Mouse (Mus musculus): ENCODE data around the gene Xirp1. TPM values are rescaled to one million over a fixed set of nuclear protein-coding genes. Genes with fewer than 3 reads are reported as not detected.
A peak's percentile ranks its signal among the peaks of the same experiment; 100 is the strongest.

Gene Xirp1
- total and polyA plus RNA-seq, 3 experiments: 0.05 TPM; not detected in 2

DNA sequence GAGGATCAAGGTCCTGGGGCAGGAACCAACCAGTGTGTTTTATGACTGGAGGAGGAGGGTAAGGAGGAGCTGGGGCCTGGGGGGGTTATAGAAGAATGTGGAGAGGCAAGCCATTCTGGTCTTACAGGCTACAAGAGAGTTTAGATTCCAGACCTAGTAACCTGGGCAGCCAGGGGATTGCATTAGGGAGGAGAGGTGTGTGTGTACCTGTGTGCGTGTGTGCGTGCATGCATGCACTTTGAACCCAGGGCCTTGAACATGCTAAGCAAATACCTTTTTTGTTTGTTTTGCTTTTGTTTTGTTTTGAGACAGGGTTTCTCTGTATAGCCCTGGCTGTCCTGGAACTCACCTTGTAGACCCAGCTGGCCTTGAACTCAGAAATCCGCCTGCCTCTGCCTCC lies 13.5 kb downstream of the Xirp1 start:
- Histone ChIP-seq H3K4me3 (ENCODE audit: low read depth, low read length) (no peak overlapping the region), H3K27me3 (ENCODE audit: insufficient read depth, low read length) (peaks cover 32% of the 10 kb centered on the region), H3K4me1 (ENCODE audit: insufficient read depth, low read depth, low read length) (peaks cover 13% of the 10 kb centered on the region), H3K36me3 (replicated peaks) (no peaks in the 10 kb centered on the region), H3K9me3 (replicated peaks) (peaks cover 7% of the 10 kb centered on the region)
- no peak for DNase-seq (ENCODE audit: low spot score)
- TF ChIP-seq CTCF (IDR thresholded peaks at IDR 0.05; ENCODE audit: low read depth, low read length): no peak
- no peak for TF ChIP-seq GATA1 (IDR thresholded peaks at IDR 0.05; ENCODE audit: borderline replicate concordance, low read length)
- no peak for TF ChIP-seq POLR2AphosphoS5 (IDR thresholded peaks at IDR 0.05; ENCODE audit: insufficient replicate concordance, low read depth, low read length)
- TF ChIP-seq GATA2 (IDR thresholded peaks at IDR 0.05; ENCODE audit: borderline replicate concordance, low read depth, low read length): no peak
- no peak for TF ChIP-seq TAL1 (conservative IDR thresholded peaks at IDR 0.05; ENCODE audit: low read depth, low read length)
- ATAC-seq (ENCODE audit: extremely low read depth, insufficient number of reproducible peaks, low FRiP score, poor library complexity, severe bottlenecking): no peak

DNA sequence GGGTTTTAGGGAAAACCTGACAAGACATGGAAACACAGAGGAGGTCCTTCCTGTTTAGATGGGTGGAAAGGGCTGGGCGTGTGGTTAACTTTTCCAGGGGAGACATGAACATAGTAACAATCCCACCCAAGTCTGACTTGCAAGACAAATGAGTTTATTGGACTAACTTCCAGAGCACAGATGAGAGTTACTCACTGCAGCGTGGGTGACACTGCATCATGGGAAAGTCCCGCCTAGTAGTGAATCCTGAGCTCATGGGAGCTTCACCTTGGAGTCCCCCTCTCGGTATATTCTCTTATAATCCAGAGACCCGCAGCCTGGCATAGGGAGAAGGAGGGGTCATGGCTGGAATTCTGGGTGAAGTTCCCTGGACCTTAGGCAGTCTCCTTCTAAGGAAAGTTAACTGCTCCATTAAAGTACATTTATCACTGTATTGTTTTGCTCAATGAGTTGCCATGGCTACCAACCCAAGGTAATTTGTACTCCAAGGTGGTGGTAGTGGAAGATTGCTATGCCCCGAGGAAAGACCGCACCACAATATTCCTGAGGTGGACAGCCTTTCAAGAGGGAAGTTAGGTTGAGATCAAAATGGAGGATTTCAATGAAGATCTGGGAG lies 14.1 kb downstream of the Xirp1 start:
- no peak for TF ChIP-seq POLR2AphosphoS5 (IDR thresholded peaks at IDR 0.05; ENCODE audit: insufficient replicate concordance, low read depth, low read length)
- no peak for TF ChIP-seq TAL1 (conservative IDR thresholded peaks at IDR 0.05; ENCODE audit: low read depth, low read length)
- TF ChIP-seq GATA2 (IDR thresholded peaks at IDR 0.05; ENCODE audit: borderline replicate concordance, low read depth, low read length): no peak
- TF ChIP-seq GATA1 (IDR thresholded peaks at IDR 0.05; ENCODE audit: borderline replicate concordance, low read length): no peak
- no peak for TF ChIP-seq CTCF (IDR thresholded peaks at IDR 0.05; ENCODE audit: low read depth, low read length)
- Histone ChIP-seq H3K9me3 (replicated peaks) (peaks cover 7% of the 10 kb centered on the region), H3K27me3 (ENCODE audit: insufficient read depth, low read length) (peaks cover 27% of the 10 kb centered on the region), H3K4me1 (ENCODE audit: insufficient read depth, low read depth, low read length) (peaks cover 13% of the 10 kb centered on the region), H3K36me3 (replicated peaks) (no peaks in the 10 kb centered on the region), H3K4me3 (ENCODE audit: low read depth, low read length) (no peak overlapping the region)
- DNase-seq (ENCODE audit: low spot score): no peak
- ATAC-seq (ENCODE audit: extremely low read depth, insufficient number of reproducible peaks, low FRiP score, poor library complexity, severe bottlenecking): no peak

DNA sequence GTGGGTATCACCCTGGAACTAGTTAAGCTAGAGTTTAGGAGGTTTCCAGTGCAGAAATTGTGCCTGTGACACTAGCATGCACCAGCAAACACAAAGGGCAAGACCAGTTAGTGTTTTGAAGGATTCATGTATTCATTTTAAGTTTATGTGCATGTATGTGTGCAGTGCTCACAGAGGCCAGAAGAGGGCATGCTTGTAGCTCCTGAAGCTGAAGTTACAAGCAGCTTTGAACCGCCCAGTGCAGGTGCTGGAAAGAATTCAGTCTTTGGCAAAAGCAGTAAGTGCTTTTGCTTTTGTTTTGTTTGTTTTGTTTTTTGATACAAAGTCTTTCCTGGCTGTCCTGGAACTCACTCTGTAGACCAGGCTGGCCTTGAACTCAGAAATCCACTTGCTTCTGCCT lies 15.6 kb downstream of the Xirp1 start:
- Histone ChIP-seq H3K4me3 (ENCODE audit: low read depth, low read length) (no peak overlapping the region), H3K9me3 (replicated peaks) (peaks cover 7% of the 10 kb centered on the region), H3K4me1 (ENCODE audit: insufficient read depth, low read depth, low read length) (peaks cover 19% of the 10 kb centered on the region), H3K27me3 (ENCODE audit: insufficient read depth, low read length) (peaks cover 19% of the 10 kb centered on the region), H3K36me3 (replicated peaks) (no peaks in the 10 kb centered on the region)
- TF ChIP-seq CTCF (IDR thresholded peaks at IDR 0.05; ENCODE audit: low read depth, low read length) (no peak), POLR2AphosphoS5 (IDR thresholded peaks at IDR 0.05; ENCODE audit: insufficient replicate concordance, low read depth, low read length) (no peak), GATA1 (IDR thresholded peaks at IDR 0.05; ENCODE audit: borderline replicate concordance, low read length) (no peak), GATA2 (IDR thresholded peaks at IDR 0.05; ENCODE audit: borderline replicate concordance, low read depth, low read length) (no peak)
- ATAC-seq (ENCODE audit: extremely low read depth, insufficient number of reproducible peaks, low FRiP score, poor library complexity, severe bottlenecking) (no peak), DNase-seq (ENCODE audit: low spot score) (no peak)

DNA sequence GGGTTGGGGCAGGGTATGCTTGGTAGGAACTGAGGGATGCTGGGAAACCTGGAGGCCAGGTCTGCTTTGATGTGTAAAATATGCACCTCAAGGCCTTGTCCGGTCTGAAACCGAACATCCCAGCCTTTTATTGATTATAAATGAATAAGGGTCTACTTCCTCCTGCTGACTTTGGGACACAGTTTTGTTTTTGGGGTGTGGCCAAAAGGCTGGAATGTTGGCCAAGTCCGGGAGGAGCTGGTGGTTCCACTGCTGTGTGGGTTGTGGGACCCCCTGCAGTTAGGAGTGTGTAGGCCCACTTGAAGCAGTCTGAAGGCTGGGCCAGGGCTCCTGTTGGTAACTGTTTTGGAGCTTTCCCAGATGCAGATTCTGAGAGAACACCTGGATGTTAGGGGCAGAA lies 17.5 kb downstream of the Xirp1 start:
- DNase-seq (ENCODE audit: low spot score): no peak
- no peak for TF ChIP-seq CTCF (IDR thresholded peaks at IDR 0.05; ENCODE audit: low read depth, low read length)
- no peak for TF ChIP-seq TAL1 (conservative IDR thresholded peaks at IDR 0.05; ENCODE audit: low read depth, low read length)
- TF ChIP-seq GATA2 (IDR thresholded peaks at IDR 0.05; ENCODE audit: borderline replicate concordance, low read depth, low read length): no peak
- no peak for TF ChIP-seq POLR2AphosphoS5 (IDR thresholded peaks at IDR 0.05; ENCODE audit: insufficient replicate concordance, low read depth, low read length)
- TF ChIP-seq GATA1 (IDR thresholded peaks at IDR 0.05; ENCODE audit: borderline replicate concordance, low read length): no peak

DNA sequence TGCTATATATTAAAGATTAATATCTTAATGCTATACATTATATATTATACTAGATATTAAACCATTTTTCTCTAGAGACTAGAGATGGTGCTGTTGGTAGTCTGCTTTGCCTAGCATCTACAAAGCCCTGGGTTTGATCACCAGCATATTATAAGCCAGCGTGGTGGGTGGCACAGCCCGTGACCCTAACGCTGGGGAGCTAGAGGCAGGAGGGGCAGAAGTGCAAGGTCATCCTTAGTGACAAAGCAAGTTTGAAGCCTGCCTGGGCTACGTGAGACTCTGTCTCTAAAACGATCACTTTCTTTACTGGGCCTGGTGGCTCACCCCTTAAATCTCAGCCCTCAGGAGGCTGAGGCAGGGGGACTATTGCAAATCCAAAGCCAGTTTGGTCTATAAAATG lies 20.5 kb downstream of the Xirp1 start:
- no peak for ATAC-seq (ENCODE audit: extremely low read depth, insufficient number of reproducible peaks, low FRiP score, poor library complexity, severe bottlenecking)
- peaks cover 7% of the 10 kb centered on the region for H3K9me3 ChIP-seq (replicated peaks)
- no peak for TF ChIP-seq GATA2 (IDR thresholded peaks at IDR 0.05; ENCODE audit: borderline replicate concordance, low read depth, low read length)
- no peak for TF ChIP-seq GATA1 (IDR thresholded peaks at IDR 0.05; ENCODE audit: borderline replicate concordance, low read length)
- no peak for TF ChIP-seq POLR2AphosphoS5 (IDR thresholded peaks at IDR 0.05; ENCODE audit: insufficient replicate concordance, low read depth, low read length)
- no peak for TF ChIP-seq TAL1 (conservative IDR thresholded peaks at IDR 0.05; ENCODE audit: low read depth, low read length)
- TF ChIP-seq CTCF (IDR thresholded peaks at IDR 0.05; ENCODE audit: low read depth, low read length): no peak

More for the DNA sequence above, 17.5 kb downstream of the Xirp1 start:
- ATAC-seq (ENCODE audit: extremely low read depth, insufficient number of reproducible peaks, low FRiP score, poor library complexity, severe bottlenecking): no peak
- H3K4me3 ChIP-seq (ENCODE audit: low read depth, low read length): no peak overlapping the region
- H3K27me3 ChIP-seq (ENCODE audit: insufficient read depth, low read length): peaks cover 14% of the 10 kb centered on the region
- H3K9me3 ChIP-seq (replicated peaks): peaks cover 7% of the 10 kb centered on the region
- no peaks in the 10 kb centered on the region for H3K36me3 ChIP-seq (replicated peaks)
- peaks cover 28% of the 10 kb centered on the region for H3K4me1 ChIP-seq (ENCODE audit: insufficient read depth, low read depth, low read length)

DNA sequence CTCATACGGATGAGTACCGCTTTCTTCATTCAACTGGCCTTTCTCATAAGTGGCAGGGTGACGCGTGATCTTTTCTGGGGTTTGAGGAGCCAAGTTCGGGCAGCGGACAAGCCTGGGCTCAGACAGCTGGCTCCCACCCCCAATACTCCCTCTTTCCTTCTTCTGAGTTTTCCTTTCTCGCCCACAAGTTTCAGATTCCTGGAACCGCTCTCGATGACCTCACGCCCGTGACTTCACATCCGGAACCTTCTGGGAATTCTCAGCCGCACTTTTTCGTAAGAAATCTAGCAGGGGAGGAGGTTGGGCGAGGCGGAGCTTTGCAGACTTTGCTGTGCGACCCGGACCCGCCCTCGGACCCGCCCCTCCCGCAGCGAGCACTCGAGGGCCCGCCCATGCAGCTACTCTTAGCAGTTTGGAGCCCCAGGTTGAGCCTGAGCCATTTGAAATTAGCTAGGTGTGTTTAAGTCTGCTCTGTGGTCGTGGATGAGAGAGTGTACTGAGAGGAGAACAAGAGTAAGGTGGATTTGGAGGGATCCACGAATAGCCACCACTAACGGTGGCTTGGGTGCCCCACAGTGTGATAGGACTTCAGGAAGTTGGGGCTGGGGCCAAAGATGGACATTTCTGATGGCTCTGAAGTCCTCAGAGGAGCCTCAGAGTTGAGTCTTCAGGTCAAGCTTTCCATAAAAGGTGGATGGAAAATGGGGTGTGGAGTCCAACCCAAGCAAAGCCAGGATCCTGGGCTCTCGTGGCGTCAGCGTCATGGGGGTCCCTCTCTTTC lies 21.3 kb downstream of the Xirp1 start:
- H3K4me3 ChIP-seq (ENCODE audit: low read depth, low read length): peak overlapping the region; percentile 69
- no peaks in the 10 kb centered on the region for H3K36me3 ChIP-seq (replicated peaks)
- H3K27me3 ChIP-seq (ENCODE audit: insufficient read depth, low read length): peaks cover 23% of the 10 kb centered on the region
- DNase-seq (ENCODE audit: low spot score) (peak; percentile 87), ATAC-seq (ENCODE audit: extremely low read depth, insufficient number of reproducible peaks, low FRiP score, poor library complexity, severe bottlenecking) (peak; percentile 86)
- TF ChIP-seq TAL1 (conservative IDR thresholded peaks at IDR 0.05; ENCODE audit: low read depth, low read length) (no peak), GATA1 (IDR thresholded peaks at IDR 0.05; ENCODE audit: borderline replicate concordance, low read length) (no peak), POLR2AphosphoS5 (IDR thresholded peaks at IDR 0.05; ENCODE audit: insufficient replicate concordance, low read depth, low read length) (no peak), CTCF (IDR thresholded peaks at IDR 0.05; ENCODE audit: low read depth, low read length) (no peak), GATA2 (IDR thresholded peaks at IDR 0.05; ENCODE audit: borderline replicate concordance, low read depth, low read length) (no peak)
- H3K9me3 ChIP-seq (replicated peaks): no peaks in the 10 kb centered on the region
- H3K4me1 ChIP-seq (ENCODE audit: insufficient read depth, low read depth, low read length): peaks cover 38% of the 10 kb centered on the region

More for the DNA sequence above, 20.5 kb downstream of the Xirp1 start:
- no peaks in the 10 kb centered on the region for H3K36me3 ChIP-seq (replicated peaks)
- peaks cover 38% of the 10 kb centered on the region for H3K4me1 ChIP-seq (ENCODE audit: insufficient read depth, low read depth, low read length)
- no peak for DNase-seq (ENCODE audit: low spot score)
- H3K4me3 ChIP-seq (ENCODE audit: low read depth, low read length): no peak overlapping the region
- peaks cover 28% of the 10 kb centered on the region for H3K27me3 ChIP-seq (ENCODE audit: insufficient read depth, low read length)
